Mouse (Mus musculus) CD4-positive, CD25-positive, alpha-beta regulatory T cell, adult 4 months (primary cell): ENCODE measurements around the gene Rcn3. TPM values are rescaled to one million over a fixed set of nuclear protein-coding genes. Genes with fewer than 3 reads are reported as not detected.

ENCODE experiments used
- ATAC-seq: one replicate; pipeline ENCODE4 v1.8.0; 2017
- polyA plus RNA-seq, 2 experiments: library from polyadenylated mRNA; unstranded; fragments of 100-300 nt; shearing (Covaris generic); gene quantifications; one replicate each; pipeline ENCODE4 v1.2.1; 2017

The Rcn3 gene
- polyA plus RNA-seq, 2 experiments from 2014 or later, result 7.6 to 66.3 TPM

GRCm38 (mm10) chr7:45047491-45047890 lies 44.5 kb downstream of the Rcn3 start:
- no peak for ATAC-seq

DNA sequence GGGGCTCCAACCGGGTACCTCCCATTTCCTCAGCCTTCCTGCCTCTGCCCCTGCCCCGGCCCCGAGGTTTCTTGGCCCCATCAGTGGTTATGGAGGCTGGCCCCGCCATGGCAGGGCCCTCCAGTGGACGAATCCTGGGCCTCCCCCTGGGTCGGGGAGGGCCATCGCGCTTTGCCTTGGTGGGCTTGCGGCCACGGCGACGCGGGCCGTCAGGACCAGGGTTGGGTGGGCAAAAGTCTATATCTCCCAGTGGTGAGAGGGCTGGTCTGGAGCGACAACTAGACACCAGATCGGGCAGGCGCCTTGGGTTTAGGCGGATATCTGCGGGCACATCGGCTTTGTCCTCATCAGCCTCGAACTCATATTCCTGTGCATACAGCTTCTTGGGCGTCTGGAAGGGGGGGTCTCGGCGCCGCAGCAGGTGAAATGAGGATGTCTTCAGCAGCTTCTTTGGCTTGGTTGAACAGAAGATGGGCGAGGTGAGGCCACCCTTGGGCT lies 45.1 kb downstream of the Rcn3 start:
- ATAC-seq, result no peak

GRCm38 (mm10) chr7:45045741-45046140 lies 46.3 kb downstream of the Rcn3 start:
- no peak for ATAC-seq

DNA sequence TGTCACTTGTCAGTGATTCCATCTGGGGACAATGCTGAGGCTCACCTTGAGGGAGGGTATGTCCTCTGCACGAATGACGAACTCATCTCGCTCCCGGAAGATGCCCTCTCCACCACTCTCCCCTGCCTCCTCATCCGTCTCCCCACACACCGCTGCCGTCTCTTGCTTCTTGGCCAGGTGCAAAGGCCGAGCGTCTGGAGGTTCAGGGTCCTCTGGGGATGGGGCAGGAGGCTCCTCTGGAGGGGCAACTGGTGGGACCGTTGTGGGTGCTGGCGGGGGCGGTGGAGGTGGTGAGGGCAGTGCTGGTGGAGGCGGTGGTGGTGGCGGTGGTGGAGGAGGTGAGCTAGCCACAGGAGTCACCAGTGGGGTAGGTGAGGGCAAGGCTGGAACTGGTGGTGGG lies 48.7 kb downstream of the Rcn3 start:
- ATAC-seq, result no peak

- no peak for ATAC-seq
Observed at GRCm38 (mm10) chr7:45040851-45041250, 51.2 kb downstream of the Rcn3 start.

DNA sequence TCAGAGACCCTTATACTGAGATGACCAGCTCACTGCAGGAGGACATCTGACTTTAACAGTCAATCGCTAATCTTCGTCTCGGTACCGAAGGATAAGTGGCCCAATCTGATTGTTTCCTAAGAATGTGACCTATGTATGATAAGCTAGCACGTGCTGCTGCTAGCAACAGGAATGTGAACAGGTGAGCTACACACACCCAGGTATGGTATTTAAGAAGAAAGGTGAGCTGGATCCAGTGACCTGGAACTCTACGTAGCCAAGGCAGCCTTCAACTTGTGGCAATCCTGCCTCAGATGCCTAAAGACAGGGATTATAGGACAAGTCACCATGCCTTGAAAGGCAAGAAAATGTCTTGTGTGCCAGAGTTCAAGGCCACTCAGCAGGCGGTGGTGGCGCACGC lies 53.6 kb downstream of the Rcn3 start:
- ATAC-seq, result no peak

- ATAC-seq, result peak; percentile 77
Observed at GRCm38 (mm10) chr7:45037720-45038361, 54.2 kb downstream of the Rcn3 start.

- ATAC-seq, result no peak
Observed at GRCm38 (mm10) chr7:45036702-45037101, 55.3 kb downstream of the Rcn3 start.

GRCm38 (mm10) chr7:45035631-45036030 lies 56.4 kb downstream of the Rcn3 start:
- no peak for ATAC-seq

GRCm38 (mm10) chr7:45033722-45034359 lies 58.2 kb downstream of the Rcn3 start:
- ATAC-seq, result no peak

Other genes with a start within 250 kb of the Rcn3 start
- 1 to 10 TPM; 1.2 to 3.1 TPM for gene Akt1s1, start 243.2 kb downstream of the Rcn3 start, polyA plus RNA-seq
- 10 to 100 TPM; 64.8 to 85.3 TPM for gene Tbc1d17, start 243.1 kb downstream of the Rcn3 start, polyA plus RNA-seq
- gene Pnkp, start 235.1 kb downstream of the Rcn3 start, polyA plus RNA-seq, result 10 to 100 TPM; 45.0 to 74.3 TPM
- 1 to 10 TPM; 1.1 to 3.9 TPM for gene Ptov1, start 222.4 kb downstream of the Rcn3 start, polyA plus RNA-seq
- gene Med25, start 199.5 kb downstream of the Rcn3 start, polyA plus RNA-seq, result 10 to 100 TPM in 1 of 2 experiments, 1 to 10 TPM in 1; 9.1 to 10.9 TPM
- 10 to 100 TPM in 1 of 2 experiments, 1 to 10 TPM in 1; 9.2 to 17.5 TPM for gene Fuz, start 196.1 kb downstream of the Rcn3 start, polyA plus RNA-seq
- gene Ap2a1, start 162.7 kb downstream of the Rcn3 start, polyA plus RNA-seq, result 1 to 10 TPM; 6.2 to 7.4 TPM
- gene Tsks, start 149.0 kb downstream of the Rcn3 start, polyA plus RNA-seq, result not detected
- under 1 TPM; 0.36 to 0.92 TPM for gene Cpt1c, start 117.4 kb downstream of the Rcn3 start, polyA plus RNA-seq
- 100 to 1,000 TPM in 1 of 2 experiments, 10 to 100 TPM in 1; 39.7 to 114 TPM for gene Prmt1, start 105.7 kb downstream of the Rcn3 start, polyA plus RNA-seq
- gene Irf3, start 94.6 kb downstream of the Rcn3 start, polyA plus RNA-seq, result 100 to 1,000 TPM; 117 to 147 TPM
- 10 to 100 TPM; 23.6 to 30.1 TPM for gene Bcl2l12, start 93.5 kb downstream of the Rcn3 start, polyA plus RNA-seq
- 1 to 10 TPM; 7.0 to 9.3 TPM for gene Scaf1, start 75.9 kb downstream of the Rcn3 start, polyA plus RNA-seq
- 1 to 10 TPM; 2.0 to 3.9 TPM for gene Rras, start 74.3 kb downstream of the Rcn3 start, polyA plus RNA-seq
- gene Prr12, start 39.3 kb downstream of the Rcn3 start, polyA plus RNA-seq, result 10 to 100 TPM; 10.8 to 10.9 TPM
- gene Nosip, start 29.8 kb downstream of the Rcn3 start, polyA plus RNA-seq, result 100 to 1,000 TPM; 158 to 199 TPM
- gene Prrg2, start 29.5 kb downstream of the Rcn3 start, polyA plus RNA-seq, result 1 to 10 TPM; 1.7 to 2.8 TPM
- 1 to 10 TPM; 2.3 to 3.8 TPM for gene Fcgrt, start 11.6 kb upstream of the Rcn3 start, polyA plus RNA-seq
- gene Rps11, start 32.2 kb upstream of the Rcn3 start, polyA plus RNA-seq, result 1,000 to 10,000 TPM; 3,755 to 5,441 TPM
- 1,000 to 10,000 TPM; 5,632 to 7,602 TPM for gene Rpl13a, start 36.5 kb upstream of the Rcn3 start, polyA plus RNA-seq
- gene Gm45713, start 44.0 kb upstream of the Rcn3 start, polyA plus RNA-seq, result not detected
- gene Flt3l, start 44.2 kb upstream of the Rcn3 start, polyA plus RNA-seq, result 10 to 100 TPM; 89.0 to 91.7 TPM
- 10 to 100 TPM; 40.4 to 50.6 TPM for gene Pih1d1, start 62.1 kb upstream of the Rcn3 start, polyA plus RNA-seq
- gene Aldh16a1, start 62.4 kb upstream of the Rcn3 start, polyA plus RNA-seq, result 10 to 100 TPM; 16.5 to 27.2 TPM
- not detected for gene Slc17a7, start 71.7 kb upstream of the Rcn3 start, polyA plus RNA-seq
- gene Gfy, start 87.3 kb upstream of the Rcn3 start, polyA plus RNA-seq, result not detected
- not detected for gene Pth2, start 88.8 kb upstream of the Rcn3 start, polyA plus RNA-seq
- not detected for gene Ccdc155, start 112.7 kb upstream of the Rcn3 start, polyA plus RNA-seq
- gene Dkkl1, start 119.9 kb upstream of the Rcn3 start, polyA plus RNA-seq, result 10 to 100 TPM; 16.1 to 22.9 TPM
- gene Tead2, start 123.5 kb upstream of the Rcn3 start, polyA plus RNA-seq, result 1 to 10 TPM; 4.5 to 5.4 TPM
- 100 to 1,000 TPM; 473 to 666 TPM for gene Cd37, start 146.9 kb upstream of the Rcn3 start, polyA plus RNA-seq
- not detected for gene Slc6a16, start 148.9 kb upstream of the Rcn3 start, polyA plus RNA-seq
- not detected for gene Slc6a21, start 185.3 kb upstream of the Rcn3 start, polyA plus RNA-seq
- gene Trpm4, start 241.6 kb upstream of the Rcn3 start, polyA plus RNA-seq, result 10 to 100 TPM; 11.7 to 15.9 TPM
- not detected for gene Hrc, start 243.1 kb upstream of the Rcn3 start, polyA plus RNA-seq